Mouse (Mus musculus) frontal cortex, adult (tissue): ENCODE results near the gene Mettl17.

ENCODE experiments used
- ATAC-seq: cut with Nextera tagmentation; 2 replicates; pipeline ENCODE4 v1.9.2; 2017; ENCODE audit warnings: mild to moderate bottlenecking, moderate library complexity, mixed read lengths; ENCODE audit not compliant: low TSS enrichment

The Mettl17 gene

DNA sequence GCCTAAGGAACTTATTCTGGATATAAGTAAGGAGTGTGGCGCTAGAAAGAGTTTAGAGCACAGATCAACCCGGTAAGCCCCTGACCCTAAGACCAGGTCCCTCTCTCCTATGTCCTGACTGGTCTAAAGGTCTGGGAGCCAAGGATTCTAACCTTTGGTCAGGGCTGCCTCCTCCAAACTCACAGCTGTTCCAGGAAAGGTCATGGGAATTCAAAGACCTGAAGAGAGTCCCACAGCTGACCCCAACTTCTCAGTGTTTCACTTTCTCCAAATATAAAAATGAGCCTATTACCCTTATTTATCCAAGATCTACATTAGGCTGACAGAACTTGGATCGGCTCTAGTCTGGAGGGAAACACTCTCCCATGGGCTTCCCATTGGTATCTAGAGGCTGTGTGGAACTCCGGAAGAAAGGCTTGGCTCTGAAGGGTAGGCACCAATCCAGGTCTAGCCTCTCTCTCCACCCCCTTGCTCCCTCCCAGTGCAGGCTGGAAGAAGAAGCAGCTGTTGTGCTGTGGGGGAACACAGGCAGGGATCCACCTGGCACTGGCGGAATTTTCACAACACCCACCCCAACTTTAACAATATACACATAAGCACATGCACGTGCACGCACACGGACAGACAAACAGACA is 44.8 kb downstream of the Mettl17 start:
- peak; percentile 95 for ATAC-seq

DNA sequence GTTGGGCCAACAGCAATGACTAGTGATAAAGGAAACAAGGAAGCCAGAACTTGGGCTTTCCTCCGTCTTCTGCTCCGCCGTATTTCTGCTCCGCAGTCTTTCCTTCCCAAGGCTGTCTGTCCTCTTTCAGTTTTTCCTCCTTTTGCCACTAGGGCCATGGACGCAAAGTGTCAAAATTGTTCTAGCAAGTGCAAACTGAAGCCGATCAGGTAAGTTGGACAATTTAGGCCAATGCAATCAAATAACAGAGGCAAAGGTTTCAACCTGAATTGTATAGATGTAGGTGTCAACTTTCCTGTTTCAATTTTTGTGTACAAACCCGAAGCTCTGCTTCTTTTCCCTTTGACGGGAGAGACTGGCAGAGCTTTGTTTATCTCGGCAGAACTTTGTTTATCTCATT is 45.3 kb downstream of the Mettl17 start:
- peak; percentile 53 for ATAC-seq

DNA sequence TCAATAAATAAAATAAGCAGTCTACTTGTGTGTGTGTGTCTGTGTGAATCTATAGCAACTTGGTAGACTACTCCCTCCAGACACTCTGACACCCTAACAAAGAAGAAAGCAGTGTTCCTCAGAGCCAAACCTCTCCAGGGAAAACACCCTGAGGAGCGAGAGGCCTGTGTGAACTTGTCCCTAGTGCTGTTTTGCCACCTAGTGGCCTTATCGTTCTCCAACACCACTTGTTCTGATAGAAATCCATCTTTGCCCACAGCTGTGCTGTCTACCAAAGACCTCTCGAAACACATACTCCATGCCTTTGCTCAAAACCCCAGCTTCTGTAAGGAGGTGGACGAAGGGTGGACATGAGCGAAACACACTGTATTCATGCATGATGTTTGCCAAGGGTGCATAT is 46.2 kb downstream of the Mettl17 start:
- peak; percentile 88 for ATAC-seq

DNA sequence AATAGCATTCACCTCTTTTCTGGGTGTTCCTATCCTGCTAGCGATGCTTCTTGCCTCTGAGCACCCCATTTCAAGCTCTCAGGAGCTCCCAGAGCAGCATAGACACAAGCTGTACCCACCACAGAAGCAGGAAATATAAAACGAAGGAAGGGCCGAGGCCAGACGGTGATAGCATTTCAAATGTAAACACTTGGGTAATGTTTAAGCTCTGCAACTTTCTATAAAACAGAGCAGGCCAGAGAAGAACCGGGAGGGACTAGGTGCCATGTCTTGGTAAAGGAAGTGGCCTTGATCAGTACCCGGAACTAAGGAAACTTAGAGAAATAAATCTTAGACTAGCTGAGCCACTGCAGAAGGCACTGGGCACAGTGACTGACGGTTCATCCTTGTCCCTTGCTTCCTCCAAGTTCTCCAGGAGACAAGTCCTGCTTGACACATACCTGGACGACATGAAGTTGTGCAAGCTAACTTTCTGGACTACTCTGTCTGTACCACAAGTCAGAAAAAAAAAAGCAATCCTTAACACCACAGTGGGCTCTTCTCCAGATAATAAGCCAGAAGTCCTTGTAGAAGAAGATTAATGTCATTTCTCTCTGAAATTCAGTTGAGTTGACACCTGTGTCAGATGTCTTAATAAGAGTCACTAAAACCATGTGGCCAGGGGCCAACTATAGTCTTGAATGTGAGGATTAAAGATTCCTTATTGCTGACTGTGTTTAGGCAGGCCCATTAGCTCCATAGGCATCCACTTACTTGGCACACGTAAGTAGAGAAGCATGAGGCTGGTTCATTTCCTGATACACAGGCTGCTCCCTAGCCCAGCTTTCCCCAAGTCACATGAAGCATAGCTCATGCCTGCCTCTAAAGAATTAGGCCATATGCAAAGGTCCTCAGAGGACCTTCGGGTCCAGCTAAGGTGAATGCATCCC is 47.7 kb downstream of the Mettl17 start:
- no peak for ATAC-seq

DNA sequence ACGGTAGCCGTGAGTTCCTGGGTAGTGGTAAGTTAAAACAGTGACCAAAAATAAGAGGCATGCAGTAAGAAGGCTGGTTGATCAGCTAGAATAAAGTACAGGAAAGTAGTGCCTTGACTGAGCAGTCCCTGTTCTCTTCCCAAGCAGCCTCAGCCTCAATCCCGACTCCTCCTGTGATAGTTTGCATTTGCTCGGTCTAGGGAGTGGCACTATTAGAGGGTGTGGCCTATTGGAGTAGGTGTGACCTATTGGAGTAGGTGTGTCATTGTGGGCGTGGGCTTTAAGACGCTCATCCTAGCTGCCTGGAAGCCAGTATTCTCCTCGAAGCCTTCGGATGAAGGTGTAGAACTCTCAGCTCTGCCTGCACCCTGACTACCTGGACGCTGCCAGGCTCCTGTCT is 54.4 kb downstream of the Mettl17 start:
- no peak for ATAC-seq

DNA sequence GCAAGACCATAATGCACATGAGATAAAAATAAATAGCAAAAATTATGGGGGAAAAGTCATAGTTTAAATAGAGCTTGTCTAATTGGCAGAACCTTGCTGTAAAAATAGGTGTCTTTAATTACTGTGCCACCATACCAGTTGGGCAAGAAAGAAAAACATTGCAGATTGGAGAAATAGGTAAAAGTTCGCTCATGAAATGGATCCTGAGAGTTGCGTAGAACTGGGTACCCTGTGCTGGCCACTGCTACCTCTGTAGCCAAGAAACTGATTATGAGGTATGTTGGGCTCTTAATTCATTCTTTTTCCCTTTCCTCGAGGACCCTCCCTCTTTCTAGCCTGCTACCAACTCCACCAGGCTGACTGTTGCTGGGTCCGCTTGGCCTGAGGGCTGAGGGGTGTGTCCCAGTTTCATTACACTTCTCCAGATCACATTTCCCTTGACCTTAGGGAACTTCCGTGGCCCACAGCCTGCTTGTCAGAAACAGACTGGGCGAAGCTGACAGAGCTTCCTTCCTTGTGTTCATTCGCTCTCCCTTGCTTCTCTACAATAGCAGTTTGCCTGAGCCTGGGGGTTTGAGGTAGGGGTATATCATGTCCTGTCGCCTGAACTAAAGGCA is 56.4 kb downstream of the Mettl17 start:
- ATAC-seq, result no peak

DNA sequence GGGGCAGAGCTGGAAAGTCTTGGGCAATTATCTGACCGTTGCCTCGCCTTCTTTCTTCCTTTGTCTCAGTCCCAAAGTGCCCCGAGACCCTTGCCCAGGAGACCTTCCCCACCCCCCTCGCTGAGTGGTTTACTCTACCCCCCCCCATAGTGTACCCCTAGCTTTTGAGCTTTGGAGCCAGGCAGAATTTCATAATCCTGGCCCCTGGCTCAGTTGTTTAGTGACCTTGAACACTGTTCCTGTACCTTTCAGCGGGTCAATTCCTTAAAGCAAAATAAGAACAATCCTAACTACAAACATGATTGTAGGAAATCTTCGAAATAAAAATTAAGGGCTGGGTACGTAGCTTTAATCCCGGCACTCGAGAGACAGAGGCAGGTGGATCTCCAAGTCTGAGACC is 56.9 kb downstream of the Mettl17 start:
- ATAC-seq, result no peak

DNA sequence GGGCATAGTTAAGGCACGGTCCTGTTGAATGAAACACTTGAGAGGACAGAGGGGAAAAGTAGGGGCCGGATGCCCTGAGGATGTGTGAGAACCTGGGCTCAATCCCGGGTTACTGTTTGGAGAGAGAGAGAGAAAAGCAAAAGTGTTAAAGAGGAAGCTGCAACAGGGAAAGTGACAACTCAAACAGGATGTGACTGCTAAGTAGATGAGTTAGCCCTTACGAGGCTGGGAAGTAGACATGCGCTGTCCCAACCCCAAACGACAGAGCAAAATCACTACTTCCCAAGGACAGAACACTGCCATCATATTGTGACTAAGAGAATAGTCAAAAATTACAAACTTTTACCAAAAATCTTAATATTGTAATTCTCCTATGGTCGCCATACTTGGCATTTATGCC is 57.6 kb downstream of the Mettl17 start:
- ATAC-seq, result no peak
